Mouse (Mus musculus) testis, postnatal 10 days (tissue): Measurements from ENCODE around the gene Sprr4.
"Not testable (repeated sequence)": the region's sequence is repeated elsewhere in the genome, so short reads cannot be mapped to it uniquely, and the experiment has no call there.

ENCODE experiments used
- DNase-seq: peaks from one replicate; pipeline ENCODE4 v3.0.0; 2021; ENCODE audit warnings: low spot score

The Sprr4 gene

GRCm38 (mm10) chr3:92500393-92500792, at the start of gene Sprr4:
Gene Sprr4, minus strand, starts transcription at chr3:92500493.
- no peak for DNase-seq

- no peak for DNase-seq
Measured at GRCm38 (mm10) chr3:92534411-92534810, 34.1 kb upstream of the Sprr4 start, which contains the start of gene 2310046K23Rik. Gene 2310046K23Rik, minus strand, starts transcription at chr3:92534511.

- DNase-seq = no peak
Measured at GRCm38 (mm10) chr3:92512325-92512724, 12.0 kb upstream of the Sprr4 start.

GRCm38 (mm10) chr3:92510786-92511185, 10.5 kb upstream of the Sprr4 start:
- peak; percentile 57 for DNase-seq

- DNase-seq = no peak
Measured at GRCm38 (mm10) chr3:92508185-92508584, 7.9 kb upstream of the Sprr4 start.

- DNase-seq = no peak
Measured at GRCm38 (mm10) chr3:92503528-92503927, 3.2 kb upstream of the Sprr4 start.

- DNase-seq = not testable (repeated sequence)
Measured at GRCm38 (mm10) chr3:92490262-92490661, 10.0 kb downstream of the Sprr4 start.

GRCm38 (mm10) chr3:92486307-92486706, 14.0 kb downstream of the Sprr4 start:
- DNase-seq = no peak

- no peak for DNase-seq
Measured at GRCm38 (mm10) chr3:92485863-92486262, 14.4 kb downstream of the Sprr4 start, which contains the start of gene Sprr1a. Gene Sprr1a, minus strand, starts transcription at chr3:92485895.

- not testable (repeated sequence) for DNase-seq
Measured at GRCm38 (mm10) chr3:92481249-92481648, 19.0 kb downstream of the Sprr4 start.

- no peak for DNase-seq
Measured at GRCm38 (mm10) chr3:92470111-92470510, 30.2 kb downstream of the Sprr4 start.

- DNase-seq = no peak
Measured at GRCm38 (mm10) chr3:92467424-92467823, 32.9 kb downstream of the Sprr4 start.

GRCm38 (mm10) chr3:92466576-92466975, 33.7 kb downstream of the Sprr4 start:
- DNase-seq = no peak

GRCm38 (mm10) chr3:92458620-92459019, 41.7 kb downstream of the Sprr4 start, which contains the start of gene Sprr3:
Gene Sprr3, minus strand, starts transcription at chr3:92458720.
- DNase-seq = no peak

- DNase-seq = no peak
Measured at GRCm38 (mm10) chr3:92455151-92455550, 45.1 kb downstream of the Sprr4 start.
